Mouse (Mus musculus) left cerebral cortex, postnatal 14 days (tissue): ENCODE measurements around the gene Wbp2. TPM values are rescaled to one million over a fixed set of nuclear protein-coding genes. Genes with fewer than 3 reads are reported as not detected.

Source experiments
- DNase-seq, 2 experiments: peaks; one replicate each; pipeline ENCODE4 v3.0.0; 2021 to 2022; ENCODE audit warnings: low spot score in 2 of 2, mixed read lengths in 1 of 2
- intact Hi-C: fragments of 180-260 bp; cut with DNase I; formaldehyde crosslinking; loops from one replicate; pipeline ENCODE4 v1.15.1; 2025
- total RNA-seq, 2 experiments: library from RNA; stranded (reverse); gene quantifications; 2 replicates each; pipeline ENCODE4 v1.2.3; 2021

Wbp2 gene
- total RNA-seq, 2 experiments from 2014 or later: 278 to 292 TPM

- intact Hi-C loops: no loop called here
- DNase-seq: no peak
Measured at GRCm38 (mm10) chr11:116111067-116111466, 24.3 kb upstream of the Wbp2 start.

GRCm38 (mm10) chr11:116110540-116110939, 23.7 kb upstream of the Wbp2 start:
- intact Hi-C loops: no loop called here
- no peak for DNase-seq

GRCm38 (mm10) chr11:116110131-116110530, 23.3 kb upstream of the Wbp2 start:
- intact Hi-C loops: no loop called here
- no peak for DNase-seq

- intact Hi-C loops: no loop called here
- no peak for DNase-seq
Measured at GRCm38 (mm10) chr11:116109441-116110081, 22.8 kb upstream of the Wbp2 start.

GRCm38 (mm10) chr11:116108464-116109137, 21.8 kb upstream of the Wbp2 start:
- intact Hi-C loops: no loop called here
- DNase-seq: no peak

GRCm38 (mm10) chr11:116107777-116108285, 21.0 kb upstream of the Wbp2 start:
- intact Hi-C loops: no loop called here
- no peak for DNase-seq

GRCm38 (mm10) chr11:116106963-116107776, 20.4 kb upstream of the Wbp2 start:
- no peak for DNase-seq
- intact Hi-C loops: no loop called here

GRCm38 (mm10) chr11:116106154-116106962, 19.6 kb upstream of the Wbp2 start:
- no peak for DNase-seq
- intact Hi-C loops: no loop called here

GRCm38 (mm10) chr11:116105065-116105464, 18.3 kb upstream of the Wbp2 start:
- no peak for DNase-seq
- intact Hi-C loops: no loop called here

- intact Hi-C loops: no loop called here
- no peak for DNase-seq
Measured at GRCm38 (mm10) chr11:116104006-116104646, 17.3 kb upstream of the Wbp2 start.

GRCm38 (mm10) chr11:116103572-116103971, 16.8 kb upstream of the Wbp2 start:
- DNase-seq: no peak
- intact Hi-C loops: no loop called here

- intact Hi-C loops: no loop called here
Measured at GRCm38 (mm10) chr11:116102472-116102871, 15.7 kb upstream of the Wbp2 start.

GRCm38 (mm10) chr11:116101931-116102381, 15.2 kb upstream of the Wbp2 start:
- DNase-seq: no peak
- intact Hi-C loops: no loop called here

More at GRCm38 (mm10) chr11:116102472-116102871, 15.7 kb upstream of the Wbp2 start:
- no peak for DNase-seq

GRCm38 (mm10) chr11:116100839-116101238, 14.0 kb upstream of the Wbp2 start:
- intact Hi-C loops: no loop called here
- DNase-seq: no peak

GRCm38 (mm10) chr11:116100385-116100784, 13.6 kb upstream of the Wbp2 start:
- DNase-seq: no peak
- intact Hi-C loops: no loop called here

GRCm38 (mm10) chr11:116099462-116099861, 12.7 kb upstream of the Wbp2 start:
- intact Hi-C loops: no loop called here
- DNase-seq: no peak

GRCm38 (mm10) chr11:116098711-116099460, 12.1 kb upstream of the Wbp2 start:
- DNase-seq: no peak
- intact Hi-C loops: no loop called here
